Mouse (Mus musculus) layer of hippocampus, postnatal 14 days (tissue): ENCODE measurements around the gene Cmtm2a. TPM values are rescaled to one million over a fixed set of nuclear protein-coding genes. Genes with fewer than 3 reads are reported as not detected.

Experiments
- total RNA-seq, 2 experiments: library from RNA; stranded (reverse); gene quantifications; 2 replicates each; pipeline ENCODE4 v1.2.3; 2021

Gene Cmtm2a
- total RNA-seq, 2 experiments from 2014 or later, result not detected

Other genes starting within 250 kb of the Cmtm2a start
- gene Cdh5, start 191.6 kb downstream of the Cmtm2a start, total RNA-seq, result 10 to 100 TPM; 12.4 to 14.9 TPM
- gene Bean1, start 122.7 kb downstream of the Cmtm2a start, total RNA-seq, result 10 to 100 TPM in 1 of 2 experiments, 1 to 10 TPM in 1; 9.0 to 10.7 TPM
- 10 to 100 TPM; 34.6 to 35.1 TPM for gene Tk2, start 44.6 kb downstream of the Cmtm2a start, total RNA-seq
- gene Cklf, start 42.3 kb downstream of the Cmtm2a start, total RNA-seq, result 10 to 100 TPM in 1 of 2 experiments, 1 to 10 TPM in 1; 8.1 to 11.7 TPM
- gene Gm45711, start 16.9 kb upstream of the Cmtm2a start, total RNA-seq, result not detected
- not detected for gene Cmtm1, start 17.0 kb upstream of the Cmtm2a start, total RNA-seq
- not detected for gene Gm11020, start 28.4 kb upstream of the Cmtm2a start, total RNA-seq
- gene Cmtm2b, start 29.0 kb upstream of the Cmtm2a start, total RNA-seq, result not detected
- gene Cmtm3, start 46.2 kb upstream of the Cmtm2a start, total RNA-seq, result 10 to 100 TPM; 22.2 to 24.5 TPM
- gene Cmtm4, start 102.6 kb upstream of the Cmtm2a start, total RNA-seq, result 10 to 100 TPM; 49.0 to 53.7 TPM
- 100 to 1,000 TPM; 246 to 252 TPM for gene Dync1li2, start 149.9 kb upstream of the Cmtm2a start, total RNA-seq
- under 1 TPM; 0.60 to 0.79 TPM for gene Terb1, start 216.7 kb upstream of the Cmtm2a start, total RNA-seq
- gene Nae1, start 241.5 kb upstream of the Cmtm2a start, total RNA-seq, result 10 to 100 TPM; 43.4 to 47.5 TPM
- gene Car7, start 241.5 kb upstream of the Cmtm2a start, total RNA-seq, result 10 to 100 TPM; 15.8 to 20.4 TPM